16 mouse cellular contexts compared by ENCODE assay signal in genomic region chr10:118470296-118470957, GRCm38 (mm10). TPM values are rescaled to one million over a fixed set of nuclear protein-coding genes. Genes with fewer than 3 reads are reported as not detected.
A peak's percentile ranks its signal among the peaks of the same experiment; 100 is the strongest.
DNase-seq lines count a peak whose midpoint lies in the region; ATAC-seq and TF ChIP-seq lines count a peak whose summit lies in the region.
"Had no signal": no experiment of that assay in that cellular context is flagged by ENCODE, and none has a peak within 500 bp of the region (broad histone marks: within the 10 kb centered on the region; RNA-seq: fewer than 3 reads in every experiment).

No protein-coding gene starts in this region.

- ATAC-seq in kidney, embryonic 16.5 days (ENCODE audit: low FRiP score, low TSS enrichment), result no peak
- ATAC-seq: forebrain, postnatal 0 days; intestine, postnatal 0 days had no signal

- WGBS in kidney, embryonic 16.5 days, result 66% methylated on average over 13 of the region's 13 CpGs

- H3ac ChIP-seq in C2C12 (ENCODE audit: control insufficient read depth, insufficient read length, low read depth), result no peak overlapping the region

- DNase-seq in left cerebral cortex, adult 18-20 months (ENCODE audit: low spot score in 2 of 2), result peak; percentile 52 to 72
- no peak for DNase-seq in left cerebral cortex, postnatal 10 days (ENCODE audit: extremely low spot score in 1 of 2, low spot score in 2 of 2)
- peak; percentile 33 to 74 for DNase-seq in frontal cortex, adult 2 months (ENCODE audit: extremely low spot score in 1 of 2, low spot score in 1 of 2)
- DNase-seq in natural killer cell, adult 2 months (ENCODE audit: low spot score in 2 of 2), result peak; percentile 63 to 72
- DNase-seq in gastrocnemius, postnatal 14 days, result no peak
- DNase-seq in cerebellum, adult 9-11 months, result no peak
- DNase-seq: cerebellum, adult 11-12 months; forebrain, postnatal 0 days had no signal

- H3K9me3 ChIP-seq in kidney, embryonic 16.5 days (ENCODE audit: low read length), result no peaks in the 10 kb centered on the region
- H3K9me3 ChIP-seq: embryonic facial prominence, embryonic 15.5 days; liver, embryonic 15.5 days; neural tube, embryonic 12.5 days had no signal

- intact Hi-C loops in left cerebral cortex, postnatal 10 days (cut with DNase I), result no loop called here
- intact Hi-C loops in gastrocnemius, postnatal 14 days (cut with DNase I; ENCODE audit: low total_unique reads), result no loop called here

- no peak overlapping the region for H3K4me3 ChIP-seq in C2C12 (ENCODE audit: insufficient read depth, poor library complexity, severe bottlenecking)
- H3K4me3 ChIP-seq in kidney, embryonic 16.5 days (ENCODE audit: low read length), result no peak overlapping the region
- H3K4me3 ChIP-seq: embryonic facial prominence, embryonic 15.5 days; liver, embryonic 15.5 days; neural tube, embryonic 12.5 days had no signal

- no peak for TF ChIP-seq CTCF in C2C12 (IDR thresholded peaks at IDR 0.05; ENCODE audit: control insufficient read depth, insufficient read depth, insufficient read length)

- no peaks in the 10 kb centered on the region for H3K4me1 ChIP-seq in kidney, embryonic 16.5 days (ENCODE audit: insufficient read depth, low read length)
- H3K4me1 ChIP-seq: embryonic facial prominence, embryonic 15.5 days; liver, embryonic 15.5 days; neural tube, embryonic 12.5 days had no signal

- H3K9ac ChIP-seq in kidney, embryonic 16.5 days (replicated peaks; ENCODE audit: low read length), result no peak overlapping the region
- H3K9ac ChIP-seq: embryonic facial prominence, embryonic 15.5 days; forebrain, postnatal 0 days; liver, embryonic 15.5 days; neural tube, embryonic 12.5 days had no signal

- H3K4me2 ChIP-seq in kidney, embryonic 16.5 days (replicated peaks; ENCODE audit: low read depth, low read length), result no peak overlapping the region
- H3K4me2 ChIP-seq: embryonic facial prominence, embryonic 15.5 days; liver, embryonic 15.5 days; neural tube, embryonic 12.5 days had no signal

- H3K79me3 ChIP-seq in C2C12 (ENCODE audit: low read depth), result no peaks in the 10 kb centered on the region

- H3K79me2 ChIP-seq in C2C12 (ENCODE audit: control insufficient read depth, insufficient read depth), result no peaks in the 10 kb centered on the region

- no peaks in the 10 kb centered on the region for H3K36me3 ChIP-seq in C2C12 (ENCODE audit: control insufficient read depth, insufficient read depth)
- H3K36me3 ChIP-seq in kidney, embryonic 16.5 days (ENCODE audit: insufficient read depth, low read length), result no peaks in the 10 kb centered on the region
- H3K36me3 ChIP-seq: embryonic facial prominence, embryonic 15.5 days; liver, embryonic 15.5 days; neural tube, embryonic 12.5 days had no signal

- H3K27me3 ChIP-seq in C2C12 (ENCODE audit: control insufficient read depth, insufficient read depth, insufficient read length), result no peaks in the 10 kb centered on the region
- H3K27me3 ChIP-seq in kidney, embryonic 16.5 days (ENCODE audit: insufficient read depth, low read length), result no peaks in the 10 kb centered on the region
- H3K27me3 ChIP-seq: embryonic facial prominence, embryonic 15.5 days; liver, embryonic 15.5 days; neural tube, embryonic 12.5 days had no signal

- no peak overlapping the region for H3K27ac ChIP-seq in kidney, embryonic 16.5 days (ENCODE audit: low read length)
- H3K27ac ChIP-seq: embryonic facial prominence, embryonic 15.5 days; liver, embryonic 15.5 days; neural tube, embryonic 12.5 days had no signal

TF ChIP-seq in C2C12, 6 proteins besides CTCF, POLR2A, EP300 and RAD21:
- no peak for TF ChIP-seq MYOD1 (IDR thresholded peaks at IDR 0.05; ENCODE audit: control insufficient read depth, insufficient read length, low read depth)
- no peak for TF ChIP-seq USF1 (IDR thresholded peaks at IDR 0.05; ENCODE audit: low read depth)
- TF ChIP-seq MYOG (IDR thresholded peaks at IDR 0.05; ENCODE audit: control insufficient read depth, extremely low read depth, insufficient read length), result no peak
- TF ChIP-seq MAX (IDR thresholded peaks at IDR 0.05), result peak; percentile 14
- no peak for TF ChIP-seq FOSL1 (IDR thresholded peaks at IDR 0.05; ENCODE audit: insufficient read depth, low read length, poor library complexity, severe bottlenecking)

RNA-seq across cellular contexts. Expression of gene Ifng, which starts 29.6 kb away (rescaled TPM):
- total RNA-seq in left cerebral cortex, adult 18-20 months (2021), result not detected
- total RNA-seq in left cerebral cortex, postnatal 10 days (2021), result not detected
- polyA plus RNA-seq in C2C12 (2012; fragmentation: generic; extraction: Trizol), result not detected
- polyA plus RNA-seq in frontal cortex, adult 2 months (2012; rRNA removed), result 0.10 TPM in 1 of 2 replicates, not detected in the other
- not detected for total RNA-seq in gastrocnemius, postnatal 14 days (2021)
- not detected in 2 replicates for polyA plus RNA-seq in kidney, embryonic 16.5 days (2015; fragmentation: Nextera tagmentation; extraction: Ambion mirVana)
- total RNA-seq: forebrain, postnatal 0 days had no signal
- polyA plus RNA-seq: embryonic facial prominence, embryonic 15.5 days; forebrain, postnatal 0 days; heart, embryonic 14.5 days; intestine, postnatal 0 days; liver, embryonic 15.5 days; neural tube, embryonic 12.5 days; small intestine, adult 2 months had no signal

Comparison
In these comparisons a context has a peak if more than half of its experiments do, and no peak if none do; other contexts are left out.
1. DNase-seq: peak in left cerebral cortex, adult 18-20 months (2 of 2), frontal cortex, adult 2 months (2 of 2) and natural killer cell, adult 2 months (2 of 2); none in left cerebral cortex, postnatal 10 days (0 of 2), gastrocnemius, postnatal 14 days (single experiment) and cerebellum, adult 9-11 months (single experiment).